Mouse (Mus musculus) gastrocnemius, postnatal 10 days (tissue): ENCODE results near the gene Kcne2. TPM values are rescaled to one million over a fixed set of nuclear protein-coding genes. Genes with fewer than 3 reads are reported as not detected.

ENCODE experiments used
- DNase-seq: peaks from one replicate; pipeline ENCODE4 v3.0.0; 2021; ENCODE audit warnings: mixed read lengths
- long read RNA-seq, 2 experiments: library from polyadenylated mRNA; stranded (forward); transcript quantifications; one replicate each; pipeline ENCODE4 v2.0.0; 2021
- total RNA-seq, 2 experiments: library from RNA; stranded (reverse); gene quantifications; 2 replicates each; pipeline ENCODE4 v1.2.3; 2021

Kcne2 gene
- total RNA-seq = not detected
- long read RNA-seq, experiment 1 = 0 reads
- long read RNA-seq, experiment 2 = 0 reads

GRCm38 (mm10) chr16:92292101-92292500 lies at the start of gene Kcne2:
TSS of gene Kcne2 (plus strand) at chr16:92292389.
- no peak for DNase-seq

- no peak for DNase-seq
Observed at GRCm38 (mm10) chr16:92245909-92246308, 46.3 kb upstream of the Kcne2 start.

GRCm38 (mm10) chr16:92246974-92247373 lies 45.2 kb upstream of the Kcne2 start:
- DNase-seq = no peak

- no peak for DNase-seq
Observed at GRCm38 (mm10) chr16:92247700-92248099, 44.5 kb upstream of the Kcne2 start.

- DNase-seq = no peak
Observed at GRCm38 (mm10) chr16:92249681-92250080, 42.5 kb upstream of the Kcne2 start.

- no peak for DNase-seq
Observed at GRCm38 (mm10) chr16:92250452-92250851, 41.7 kb upstream of the Kcne2 start.

- DNase-seq = no peak
Observed at GRCm38 (mm10) chr16:92254316-92254715, 37.9 kb upstream of the Kcne2 start.

GRCm38 (mm10) chr16:92267861-92268260 lies 24.3 kb upstream of the Kcne2 start:
- DNase-seq = no peak

GRCm38 (mm10) chr16:92274516-92274915 lies 17.7 kb upstream of the Kcne2 start:
- no peak for DNase-seq

GRCm38 (mm10) chr16:92275526-92275925 lies 16.7 kb upstream of the Kcne2 start:
- DNase-seq = no peak

- DNase-seq = peak; percentile 49
Observed at GRCm38 (mm10) chr16:92282671-92283070, 9.5 kb upstream of the Kcne2 start.

GRCm38 (mm10) chr16:92285068-92285467 lies 7.1 kb upstream of the Kcne2 start:
- no peak for DNase-seq

GRCm38 (mm10) chr16:92286609-92287008 lies 5.6 kb upstream of the Kcne2 start:
- peak; percentile 93 for DNase-seq

- DNase-seq = peak; percentile 22
Observed at GRCm38 (mm10) chr16:92288778-92289177, 3.4 kb upstream of the Kcne2 start.

- DNase-seq = no peak
Observed at GRCm38 (mm10) chr16:92290045-92290444, 2.1 kb upstream of the Kcne2 start.

- DNase-seq = no peak
Observed at GRCm38 (mm10) chr16:92294267-92294970, 2.2 kb downstream of the Kcne2 start.

- no peak for DNase-seq
Observed at GRCm38 (mm10) chr16:92295328-92295727, 3.1 kb downstream of the Kcne2 start.

- peak; percentile 87 for DNase-seq
Observed at GRCm38 (mm10) chr16:92300649-92301411, 8.6 kb downstream of the Kcne2 start, which contains the start of gene Smim11. TSS of gene Smim11 (plus strand) at chr16:92301286.

GRCm38 (mm10) chr16:92301412-92301806 lies 9.2 kb downstream of the Kcne2 start:
- DNase-seq = peak; percentile 32

- peak; percentile 39 for DNase-seq
Observed at GRCm38 (mm10) chr16:92301989-92302388, 9.8 kb downstream of the Kcne2 start.

- DNase-seq = no peak
Observed at GRCm38 (mm10) chr16:92302506-92302905, 10.3 kb downstream of the Kcne2 start.

- DNase-seq = no peak
Observed at GRCm38 (mm10) chr16:92305519-92305918, 13.3 kb downstream of the Kcne2 start.

- DNase-seq = no peak
Observed at GRCm38 (mm10) chr16:92307947-92308346, 15.8 kb downstream of the Kcne2 start.

- no peak for DNase-seq
Observed at GRCm38 (mm10) chr16:92309126-92309525, 16.9 kb downstream of the Kcne2 start.
